Mouse (Mus musculus) heart, postnatal 4 days (tissue): Measurements from ENCODE around the gene Sys1. TPM values are rescaled to one million over a fixed set of nuclear protein-coding genes. Genes with fewer than 3 reads are reported as not detected.

Experiments
- total RNA-seq, 2 experiments: library from RNA; stranded (reverse); gene quantifications; 2 replicates each; pipeline ENCODE4 v1.2.3; 2021

Gene Sys1
- total RNA-seq, 2 experiments from 2014 or later: 20.2 to 23.1 TPM

Other genes starting within 250 kb of the Sys1 start
- gene Wfdc15b, start 235.3 kb upstream of the Sys1 start, total RNA-seq: not detected
- not detected for gene Svs2, start 218.5 kb upstream of the Sys1 start, total RNA-seq
- not detected for gene Svs3b, start 200.3 kb upstream of the Sys1 start, total RNA-seq
- not detected for gene Svs4, start 178.5 kb upstream of the Sys1 start, total RNA-seq
- not detected for gene Svs3a, start 167.7 kb upstream of the Sys1 start, total RNA-seq
- gene Svs6, start 140.2 kb upstream of the Sys1 start, total RNA-seq: not detected
- not detected for gene Svs5, start 124.2 kb upstream of the Sys1 start, total RNA-seq
- gene Slpi, start 67.9 kb upstream of the Sys1 start, total RNA-seq: under 1 TPM; 0.41 to 0.83 TPM
- not detected for gene Rbpjl, start 53.8 kb upstream of the Sys1 start, total RNA-seq
- 1 to 10 TPM; 1.8 TPM for gene Matn4, start 51.8 kb upstream of the Sys1 start, total RNA-seq
- gene Sdc4, start 13.1 kb upstream of the Sys1 start, total RNA-seq: 10 to 100 TPM; 22.1 to 25.8 TPM
- 1 to 10 TPM; 2.5 to 4.3 TPM for gene Gm20458, start 4.0 kb downstream of the Sys1 start, total RNA-seq
- gene Trp53tg5, start 16.8 kb downstream of the Sys1 start, total RNA-seq: not detected
- 10 to 100 TPM; 19.2 to 21.2 TPM for gene Dbndd2, start 29.1 kb downstream of the Sys1 start, total RNA-seq
- 10 to 100 TPM; 61.8 to 64.1 TPM for gene Pigt, start 40.6 kb downstream of the Sys1 start, total RNA-seq
- gene Wfdc2, start 105.4 kb downstream of the Sys1 start, total RNA-seq: under 1 TPM; 0.55 to 0.77 TPM
- gene Spint3, start 116.5 kb downstream of the Sys1 start, total RNA-seq: not detected
- not detected for gene Wfdc6a, start 128.5 kb downstream of the Sys1 start, total RNA-seq
- not detected for gene Eppin, start 136.6 kb downstream of the Sys1 start, total RNA-seq
- not detected for gene Wfdc6b, start 156.6 kb downstream of the Sys1 start, total RNA-seq
- not detected for gene Wfdc8, start 156.7 kb downstream of the Sys1 start, total RNA-seq
- not detected for gene Wfdc16, start 181.8 kb downstream of the Sys1 start, total RNA-seq
- gene Wfdc10, start 199.1 kb downstream of the Sys1 start, total RNA-seq: not detected
- gene Wfdc9, start 199.6 kb downstream of the Sys1 start, total RNA-seq: not detected
- not detected for gene Wfdc11, start 217.1 kb downstream of the Sys1 start, total RNA-seq
- gene Wfdc13, start 228.1 kb downstream of the Sys1 start, total RNA-seq: not detected
- gene Spint4, start 241.5 kb downstream of the Sys1 start, total RNA-seq: not detected